Mouse (Mus musculus): ENCODE results near the gene Zfp949.

DNA sequence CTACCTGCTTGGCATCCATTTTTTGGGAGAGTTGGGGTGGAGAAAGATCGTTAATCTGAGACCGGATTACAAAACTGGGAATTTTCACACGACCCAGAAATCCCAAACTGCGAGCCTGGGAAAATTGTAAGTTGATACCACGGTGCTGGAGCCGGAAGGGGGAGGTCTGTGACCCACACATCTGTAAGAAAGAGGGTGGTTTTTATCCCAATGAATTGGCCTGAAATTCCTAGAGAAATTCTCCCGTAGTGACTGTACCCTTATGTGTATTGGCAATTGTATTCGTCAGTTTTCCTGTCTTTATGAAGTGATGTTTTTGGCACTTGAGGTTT lies 760 bp downstream of the Zfp949 start:
- no peak for TF ChIP-seq CTCF (IDR thresholded peaks at IDR 0.05; ENCODE audit: control insufficient read depth, insufficient read depth, insufficient read length)
- TF ChIP-seq CEBPB (IDR thresholded peaks at IDR 0.05; ENCODE audit: low read depth) = no peak
- no peak for TF ChIP-seq MYOG (IDR thresholded peaks at IDR 0.05; ENCODE audit: control insufficient read depth, extremely low read depth, insufficient read length)
- TF ChIP-seq MAX (IDR thresholded peaks at IDR 0.05) = no peak
